Mouse (Mus musculus): ENCODE measurements around the gene Oasl2. TPM values are rescaled to one million over a fixed set of nuclear protein-coding genes. Genes with fewer than 3 reads are reported as not detected.
"Not testable (repeated sequence)": the region's sequence is repeated elsewhere in the genome, so short reads cannot be mapped to it uniquely, and the experiment has no call there.

Oasl2 gene
- total and polyA plus RNA-seq, 2 experiments from 2014 or later: 9.2 to 11.4 TPM

- Histone ChIP-seq H3K27ac (ENCODE audit: low read depth) (no peak overlapping the region), H3K4me1 (ENCODE audit: control insufficient read depth, insufficient read depth) (no peaks in the 10 kb centered on the region), H3K36me3 (replicated peaks; ENCODE audit: control insufficient read depth, insufficient read depth, low read length) (no peaks in the 10 kb centered on the region), H3K4me2 (ENCODE audit: low read depth, low read length) (no peak overlapping the region), H3K27me3 (ENCODE audit: control insufficient read depth, insufficient read depth, low read length) (0 out of 2 replicates have a peak, but pooled peaks cover 11% of the 10 kb centered on the region), H3K4me3 (ENCODE audit: low read depth, low read length) (no peak overlapping the region), H3K9ac (replicated peaks; ENCODE audit: low read depth, low read length) (no peak overlapping the region), H3K9me3 (replicated peaks; ENCODE audit: control insufficient read depth, low read length) (no peaks in the 10 kb centered on the region)
- ATAC-seq (ENCODE audit: insufficient read depth, low read depth) (no peak), DNase-seq (ENCODE audit: low spot score) (no peak)
- TF ChIP-seq CTCF (IDR thresholded peaks at IDR 0.05; ENCODE audit: low read depth) (no peak), EP300 (IDR thresholded peaks at IDR 0.05; ENCODE audit: low read depth) (no peak)
- WGBS: 44% methylated on average over 13 of the region's 13 CpGs
Measured at GRCm38 (mm10) chr5:114879399-114879798, 17.3 kb upstream of the Oasl2 start.

DNA sequence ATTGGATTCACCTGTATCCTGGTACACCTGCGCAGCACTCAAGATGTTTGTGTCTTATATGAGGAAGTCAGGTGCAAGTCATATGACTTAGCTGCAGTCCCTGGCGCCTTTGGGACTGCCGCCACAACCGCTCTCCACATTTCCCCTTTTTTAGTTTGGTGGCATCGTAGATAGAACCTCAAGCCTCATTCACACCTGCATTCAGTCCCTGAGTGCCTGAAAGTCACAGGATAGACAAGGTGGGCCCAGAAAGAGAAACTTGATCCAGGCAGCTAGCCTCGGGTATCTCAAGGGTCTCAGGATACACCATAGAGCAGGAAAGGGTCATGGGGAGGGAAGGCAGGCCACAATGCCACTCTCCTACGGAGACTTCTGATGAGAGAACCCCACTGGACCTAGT lies 14.4 kb upstream of the Oasl2 start:
- not testable (repeated sequence) for ATAC-seq (ENCODE audit: insufficient read depth, low read depth); H3K36me3 ChIP-seq (replicated peaks; ENCODE audit: control insufficient read depth, insufficient read depth, low read length); H3K9ac ChIP-seq (replicated peaks; ENCODE audit: low read depth, low read length); H3K27ac ChIP-seq (ENCODE audit: low read depth); H3K4me3 ChIP-seq (ENCODE audit: low read depth, low read length); H3K4me2 ChIP-seq (ENCODE audit: low read depth, low read length); DNase-seq (ENCODE audit: low spot score); H3K4me1 ChIP-seq (ENCODE audit: control insufficient read depth, insufficient read depth); H3K9me3 ChIP-seq (replicated peaks; ENCODE audit: control insufficient read depth, low read length)
- 0 out of 2 replicates have a peak, but pooled peaks cover 11% of the 10 kb centered on the region for H3K27me3 ChIP-seq (ENCODE audit: control insufficient read depth, insufficient read depth, low read length)
- WGBS: 78% methylated on average over 6 of the region's 7 CpGs

DNA sequence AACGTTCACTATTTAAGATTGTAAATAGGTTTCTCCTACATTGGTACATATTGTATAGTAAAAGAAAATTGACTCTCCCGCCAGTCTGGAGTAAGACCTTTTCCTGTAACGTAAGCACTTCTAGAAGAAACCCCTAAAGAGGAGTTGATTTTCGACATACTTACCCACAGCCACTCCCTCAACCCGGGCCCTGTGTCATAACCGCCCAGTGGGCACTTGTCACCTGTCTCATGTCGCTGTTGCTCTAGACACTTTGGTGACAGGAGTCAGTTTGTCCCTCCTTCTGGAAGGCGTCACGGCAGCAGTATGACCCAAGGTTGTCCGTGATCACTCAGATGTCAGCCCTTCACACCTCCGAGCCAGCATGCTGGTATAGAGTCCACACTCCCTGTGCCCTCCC lies 13.7 kb upstream of the Oasl2 start:
- Histone ChIP-seq H3K9ac (replicated peaks; ENCODE audit: low read depth, low read length) (no peak overlapping the region), H3K4me1 (ENCODE audit: control insufficient read depth, insufficient read depth) (no peaks in the 10 kb centered on the region), H3K27ac (ENCODE audit: low read depth) (no peak overlapping the region), H3K36me3 (replicated peaks; ENCODE audit: control insufficient read depth, insufficient read depth, low read length) (no peaks in the 10 kb centered on the region), H3K4me3 (ENCODE audit: low read depth, low read length) (no peak overlapping the region), H3K27me3 (ENCODE audit: control insufficient read depth, insufficient read depth, low read length) (0 out of 2 replicates have a peak, but pooled peaks cover 11% of the 10 kb centered on the region), H3K9me3 (replicated peaks; ENCODE audit: control insufficient read depth, low read length) (no peaks in the 10 kb centered on the region), H3K4me2 (ENCODE audit: low read depth, low read length) (no peak overlapping the region)
- 66% methylated on average over 11 of the region's 11 CpGs for whole genome bisulfite sequencing
- DNase-seq (ENCODE audit: low spot score) (no peak), ATAC-seq (ENCODE audit: insufficient read depth, low read depth) (no peak)
- TF ChIP-seq CTCF (IDR thresholded peaks at IDR 0.05; ENCODE audit: low read depth): no peak

GRCm38 (mm10) chr5:114886801-114887200 lies 9.9 kb upstream of the Oasl2 start:
- TF ChIP-seq CTCF (IDR thresholded peaks at IDR 0.05; ENCODE audit: low read depth): no peak
- no peak for TF ChIP-seq EP300 (IDR thresholded peaks at IDR 0.05; ENCODE audit: low read depth)
- DNase-seq (ENCODE audit: low spot score) (no peak), ATAC-seq (ENCODE audit: insufficient read depth, low read depth) (no peak)
- 0 out of 2 replicates have a peak, but pooled peaks cover 3% of the 10 kb centered on the region for H3K27me3 ChIP-seq (ENCODE audit: control insufficient read depth, insufficient read depth, low read length)
- H3K36me3 ChIP-seq (replicated peaks; ENCODE audit: control insufficient read depth, insufficient read depth, low read length): no peaks in the 10 kb centered on the region
- 69% methylated on average over 6 of the region's 6 CpGs for whole genome bisulfite sequencing
- no peak overlapping the region for H3K4me2 ChIP-seq (ENCODE audit: low read depth, low read length)
- no peak overlapping the region for H3K4me3 ChIP-seq (ENCODE audit: low read depth, low read length)
- H3K4me1 ChIP-seq (ENCODE audit: control insufficient read depth, insufficient read depth): no peaks in the 10 kb centered on the region
- no peak overlapping the region for H3K27ac ChIP-seq (ENCODE audit: low read depth)
- H3K9me3 ChIP-seq (replicated peaks; ENCODE audit: control insufficient read depth, low read length): no peaks in the 10 kb centered on the region
- no peak overlapping the region for H3K9ac ChIP-seq (replicated peaks; ENCODE audit: low read depth, low read length)

GRCm38 (mm10) chr5:114888995-114889394 lies 7.7 kb upstream of the Oasl2 start:
- no peak overlapping the region for H3K27ac ChIP-seq (ENCODE audit: low read depth)
- H3K27me3 ChIP-seq (ENCODE audit: control insufficient read depth, insufficient read depth, low read length): no peaks in the 10 kb centered on the region
- no peak overlapping the region for H3K4me2 ChIP-seq (ENCODE audit: low read depth, low read length)
- 80% methylated on average over 2 of the region's 2 CpGs for WGBS
- H3K9ac ChIP-seq (replicated peaks; ENCODE audit: low read depth, low read length): no peak overlapping the region
- ATAC-seq (ENCODE audit: insufficient read depth, low read depth): no peak
- no peaks in the 10 kb centered on the region for H3K36me3 ChIP-seq (replicated peaks; ENCODE audit: control insufficient read depth, insufficient read depth, low read length)
- TF ChIP-seq CTCF (IDR thresholded peaks at IDR 0.05; ENCODE audit: low read depth): no peak
- no peak for TF ChIP-seq EP300 (IDR thresholded peaks at IDR 0.05; ENCODE audit: low read depth)
- H3K4me1 ChIP-seq (ENCODE audit: control insufficient read depth, insufficient read depth): no peaks in the 10 kb centered on the region
- DNase-seq (ENCODE audit: low spot score): no peak
- H3K9me3 ChIP-seq (replicated peaks; ENCODE audit: control insufficient read depth, low read length): no peaks in the 10 kb centered on the region
- H3K4me3 ChIP-seq (ENCODE audit: low read depth, low read length): no peak overlapping the region

DNA sequence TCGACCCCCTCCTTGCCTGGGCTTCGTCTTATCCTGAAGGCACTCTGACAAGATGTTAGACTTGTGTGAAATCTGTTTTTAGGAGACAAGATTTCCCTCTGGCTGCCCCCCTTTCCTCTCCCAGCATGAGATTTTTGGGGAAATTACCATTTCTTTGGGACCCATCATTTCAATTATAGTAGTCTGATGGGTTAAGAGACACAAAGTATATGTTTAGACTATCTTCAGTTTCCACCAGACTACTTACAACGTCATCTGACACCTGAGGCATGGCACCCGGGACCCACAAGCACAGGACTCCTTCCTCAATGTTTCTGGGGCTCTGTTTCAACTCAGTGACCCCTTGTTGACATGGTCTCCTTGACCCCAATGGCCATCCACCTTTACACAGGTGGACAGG lies 1.2 kb upstream of the Oasl2 start:
- Histone ChIP-seq H3K9me3 (replicated peaks; ENCODE audit: control insufficient read depth, low read length) (no peaks in the 10 kb centered on the region), H3K27me3 (ENCODE audit: control insufficient read depth, insufficient read depth, low read length) (0 out of 2 replicates have a peak, but pooled peaks cover 3% of the 10 kb centered on the region), H3K4me3 (ENCODE audit: low read depth, low read length) (no peak overlapping the region), H3K4me2 (ENCODE audit: low read depth, low read length) (no peak overlapping the region), H3K9ac (replicated peaks; ENCODE audit: low read depth, low read length) (no peak overlapping the region), H3K4me1 (ENCODE audit: control insufficient read depth, insufficient read depth) (no peaks in the 10 kb centered on the region), H3K36me3 (replicated peaks; ENCODE audit: control insufficient read depth, insufficient read depth, low read length) (no peaks in the 10 kb centered on the region), H3K27ac (ENCODE audit: low read depth) (no peak overlapping the region)
- no peak for TF ChIP-seq EP300 (IDR thresholded peaks at IDR 0.05; ENCODE audit: low read depth)
- no peak for TF ChIP-seq CTCF (IDR thresholded peaks at IDR 0.05; ENCODE audit: low read depth)
- 81% methylated on average over 4 of the region's 4 CpGs for WGBS
- ATAC-seq (ENCODE audit: insufficient read depth, low read depth) (no peak), DNase-seq (ENCODE audit: low spot score) (no peak)

All from heart, postnatal 0 days (tissue).